Mouse (Mus musculus): Measurements from ENCODE around the gene Mapt. TPM values are rescaled to one million over a fixed set of nuclear protein-coding genes. Genes with fewer than 3 reads are reported as not detected.

Mapt gene
- polyA plus RNA-seq, 1 experiment from 2014 or later, result 1,219 TPM

DNA sequence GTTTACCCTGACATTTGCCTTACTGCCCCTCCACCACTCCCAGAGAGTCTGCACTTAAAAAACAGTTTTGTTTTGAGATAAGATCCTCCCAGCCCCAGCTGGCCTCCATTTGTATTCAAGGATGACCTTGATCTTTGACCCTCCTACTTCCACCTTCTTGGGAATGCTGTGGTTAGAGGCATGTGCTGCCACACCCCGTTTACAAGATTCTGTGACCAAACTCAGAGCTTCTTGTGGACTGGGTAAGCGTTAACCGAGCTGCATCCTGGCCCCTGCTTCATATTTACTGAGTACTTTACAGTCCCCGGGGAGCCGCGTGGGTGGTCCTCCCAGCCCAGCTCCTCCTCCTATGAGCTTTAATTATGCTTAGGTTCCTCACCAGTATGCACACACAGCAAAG, 64.5 kb downstream of the Mapt start:
- H3K36me3 ChIP-seq (ENCODE audit: control insufficient read depth, insufficient read depth, low read length), result peaks cover 37% of the 10 kb centered on the region
- no peaks in the 10 kb centered on the region for H3K4me1 ChIP-seq (ENCODE audit: control insufficient read depth, insufficient read depth, low read depth, low read length)
- H3K4me3 ChIP-seq (ENCODE audit: low read length), result no peak overlapping the region
- no peak overlapping the region for H3K9ac ChIP-seq (ENCODE audit: low read depth, low read length)
- H3K4me2 ChIP-seq (ENCODE audit: low read length), result no peak overlapping the region
- ATAC-seq, result no peak
- WGBS, result 43% methylated on average over 6 of the region's 6 CpGs
- no peak overlapping the region for H3K27ac ChIP-seq (ENCODE audit: low read depth, low read length)
- H3K27me3 ChIP-seq (replicated peaks; ENCODE audit: control insufficient read depth, insufficient read depth, low read length), result no peaks in the 10 kb centered on the region
- no peaks in the 10 kb centered on the region for H3K9me3 ChIP-seq (ENCODE audit: control insufficient read depth, low read length)

GRCm38 (mm10) chr11:104297671-104298070, 66.5 kb downstream of the Mapt start:
- WGBS, result 94% methylated on average over 3 of the region's 3 CpGs
- Histone ChIP-seq H3K9ac (ENCODE audit: low read depth, low read length) (no peak overlapping the region), H3K4me2 (ENCODE audit: low read length) (no peak overlapping the region), H3K27me3 (replicated peaks; ENCODE audit: control insufficient read depth, insufficient read depth, low read length) (no peaks in the 10 kb centered on the region), H3K36me3 (ENCODE audit: control insufficient read depth, insufficient read depth, low read length) (peaks cover 28% of the 10 kb centered on the region), H3K27ac (ENCODE audit: low read depth, low read length) (no peak overlapping the region), H3K4me1 (ENCODE audit: control insufficient read depth, insufficient read depth, low read depth, low read length) (no peaks in the 10 kb centered on the region), H3K4me3 (ENCODE audit: low read length) (no peak overlapping the region), H3K9me3 (ENCODE audit: control insufficient read depth, low read length) (no peaks in the 10 kb centered on the region)
- ATAC-seq, result 0 out of 2 replicates have a peak, but pooled peaks have one; percentile 28

DNA sequence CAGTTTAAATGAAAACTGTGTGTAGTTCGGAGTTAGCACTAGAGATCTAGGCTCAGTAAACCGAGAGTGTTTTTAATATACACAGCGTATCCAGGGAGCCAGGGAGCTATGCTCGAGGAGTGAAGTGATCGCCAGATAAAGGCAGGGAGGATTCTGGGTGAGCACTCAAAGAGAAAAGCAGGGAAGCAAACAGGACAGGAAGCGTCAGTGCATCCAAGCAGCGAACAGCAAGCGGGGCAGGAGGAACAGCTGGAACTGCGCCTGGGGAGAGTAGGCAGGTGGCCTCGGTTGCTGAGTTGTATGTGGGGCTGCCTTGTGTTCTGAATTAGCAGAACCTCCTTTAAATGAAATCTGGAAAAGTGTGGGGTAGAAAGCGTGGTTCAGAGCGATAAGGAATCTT, 71.4 kb downstream of the Mapt start:
- Histone ChIP-seq H3K9me3 (ENCODE audit: control insufficient read depth, low read length) (no peaks in the 10 kb centered on the region), H3K9ac (ENCODE audit: low read depth, low read length) (no peak overlapping the region), H3K27me3 (replicated peaks; ENCODE audit: control insufficient read depth, insufficient read depth, low read length) (no peaks in the 10 kb centered on the region), H3K4me1 (ENCODE audit: control insufficient read depth, insufficient read depth, low read depth, low read length) (no peaks in the 10 kb centered on the region; the same call in 1 of the 2 replicates), H3K27ac (ENCODE audit: low read depth, low read length) (no peak overlapping the region), H3K4me3 (ENCODE audit: low read length) (no peak overlapping the region), H3K36me3 (ENCODE audit: control insufficient read depth, insufficient read depth, low read length) (peaks cover 25% of the 10 kb centered on the region), H3K4me2 (ENCODE audit: low read length) (no peak overlapping the region)
- WGBS, result 42% methylated on average over 12 of the region's 12 CpGs
- ATAC-seq, result no peak

DNA sequence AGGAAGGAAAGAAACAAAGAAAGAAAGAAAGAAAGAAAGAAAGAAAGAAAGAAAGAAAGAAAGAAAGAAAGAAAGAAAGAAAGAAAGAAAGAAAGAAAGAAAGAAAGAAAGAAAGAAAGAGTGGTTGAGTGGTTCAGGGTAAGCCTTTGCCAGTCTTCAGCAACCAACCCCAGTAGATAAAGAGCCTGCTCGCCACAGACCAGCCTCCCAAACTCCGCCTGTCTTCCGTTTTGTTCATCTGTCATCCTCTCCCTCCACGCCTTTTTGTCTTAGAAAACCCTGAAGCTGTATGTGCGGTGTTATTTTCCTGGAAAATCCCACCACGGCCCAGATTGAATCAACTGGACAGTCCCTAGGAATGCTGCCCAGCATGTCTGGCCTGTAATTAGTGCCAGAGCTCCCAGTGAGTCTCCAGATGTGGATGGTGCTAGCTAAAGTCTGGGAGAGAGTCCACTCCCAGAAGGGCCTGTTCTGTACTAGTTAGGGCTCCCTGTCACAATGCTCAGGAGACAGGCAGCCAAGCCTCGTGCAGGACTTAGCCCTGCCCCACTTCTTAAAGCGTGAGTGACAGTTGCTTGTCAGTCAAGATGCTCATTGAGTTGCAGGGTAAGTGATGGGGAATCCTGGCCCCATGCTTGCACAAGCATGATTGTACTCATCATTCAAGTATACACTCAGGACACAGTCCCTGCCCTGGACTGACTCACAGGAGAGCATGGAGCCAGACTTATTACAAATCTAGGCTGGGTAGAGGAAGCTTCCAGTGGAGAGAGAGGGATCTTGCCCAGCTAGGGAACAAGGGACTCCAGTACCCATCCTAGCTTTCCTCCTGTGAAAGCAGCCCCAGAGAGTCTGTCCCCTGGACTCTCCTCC, 72.1 kb downstream of the Mapt start:
- Histone ChIP-seq H3K9me3 (ENCODE audit: control insufficient read depth, low read length) (no peaks in the 10 kb centered on the region), H3K36me3 (ENCODE audit: control insufficient read depth, insufficient read depth, low read length) (peaks cover 25% of the 10 kb centered on the region), H3K4me3 (ENCODE audit: low read length) (no peak overlapping the region), H3K27me3 (replicated peaks; ENCODE audit: control insufficient read depth, insufficient read depth, low read length) (no peaks in the 10 kb centered on the region), H3K27ac (ENCODE audit: low read depth, low read length) (no peak overlapping the region), H3K4me2 (ENCODE audit: low read length) (no peak overlapping the region), H3K4me1 (ENCODE audit: control insufficient read depth, insufficient read depth, low read depth, low read length) (no peaks in the 10 kb centered on the region; the same call in 1 of the 2 replicates), H3K9ac (ENCODE audit: low read depth, low read length) (no peak overlapping the region)
- no peak for ATAC-seq
- 60% methylated on average over 8 of the region's 8 CpGs for WGBS

- Histone ChIP-seq H3K9ac (ENCODE audit: low read depth, low read length) (no peak overlapping the region), H3K36me3 (ENCODE audit: control insufficient read depth, insufficient read depth, low read length) (peaks cover 12% of the 10 kb centered on the region; the same call in 1 of the 2 replicates)
- WGBS, result 96% methylated on average over 7 of the region's 7 CpGs
These were observed 74.5 kb downstream of the Mapt start for GRCm38 (mm10) chr11:104305711-104306110.

DNA sequence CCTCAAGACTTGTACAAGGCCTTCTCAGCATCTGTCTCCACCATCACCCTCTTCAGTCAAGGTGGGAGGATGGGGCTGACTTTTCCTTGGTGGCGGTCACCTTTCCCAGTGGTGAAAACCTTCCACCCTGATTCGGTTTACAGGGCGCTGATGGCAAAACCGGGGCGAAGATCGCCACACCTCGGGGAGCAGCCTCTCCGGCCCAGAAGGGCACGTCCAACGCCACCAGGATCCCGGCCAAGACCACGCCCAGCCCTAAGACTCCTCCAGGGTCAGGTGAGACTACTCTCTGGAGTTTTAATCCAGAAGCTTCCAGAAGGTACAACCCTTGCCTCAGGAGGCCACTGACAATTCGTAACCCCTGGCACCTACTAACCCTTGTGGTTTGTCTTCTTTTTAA, 75.3 kb downstream of the Mapt start:
- peaks cover 17% of the 10 kb centered on the region for H3K36me3 ChIP-seq (ENCODE audit: control insufficient read depth, insufficient read depth, low read length)
- no peak overlapping the region for H3K27ac ChIP-seq (ENCODE audit: low read depth, low read length)
- no peaks in the 10 kb centered on the region for H3K27me3 ChIP-seq (replicated peaks; ENCODE audit: control insufficient read depth, insufficient read depth, low read length)
- 93% methylated on average over 13 of the region's 13 CpGs for WGBS
- H3K9me3 ChIP-seq (ENCODE audit: control insufficient read depth, low read length), result no peaks in the 10 kb centered on the region
- H3K4me3 ChIP-seq (ENCODE audit: low read length), result no peak overlapping the region
- no peak overlapping the region for H3K4me2 ChIP-seq (ENCODE audit: low read length)
- H3K4me1 ChIP-seq (ENCODE audit: control insufficient read depth, insufficient read depth, low read depth, low read length), result no peaks in the 10 kb centered on the region; the same call in 1 of the 2 replicates
- no peak overlapping the region for H3K9ac ChIP-seq (ENCODE audit: low read depth, low read length)
- ATAC-seq, result no peak

More at GRCm38 (mm10) chr11:104305711-104306110, 74.5 kb downstream of the Mapt start:
- Histone ChIP-seq H3K27me3 (replicated peaks; ENCODE audit: control insufficient read depth, insufficient read depth, low read length) (no peaks in the 10 kb centered on the region), H3K4me3 (ENCODE audit: low read length) (no peak overlapping the region), H3K9me3 (ENCODE audit: control insufficient read depth, low read length) (no peaks in the 10 kb centered on the region), H3K4me2 (ENCODE audit: low read length) (no peak overlapping the region), H3K4me1 (ENCODE audit: control insufficient read depth, insufficient read depth, low read depth, low read length) (no peaks in the 10 kb centered on the region; the same call in 1 of the 2 replicates), H3K27ac (ENCODE audit: low read depth, low read length) (no peak overlapping the region)
- ATAC-seq, result no peak

DNA sequence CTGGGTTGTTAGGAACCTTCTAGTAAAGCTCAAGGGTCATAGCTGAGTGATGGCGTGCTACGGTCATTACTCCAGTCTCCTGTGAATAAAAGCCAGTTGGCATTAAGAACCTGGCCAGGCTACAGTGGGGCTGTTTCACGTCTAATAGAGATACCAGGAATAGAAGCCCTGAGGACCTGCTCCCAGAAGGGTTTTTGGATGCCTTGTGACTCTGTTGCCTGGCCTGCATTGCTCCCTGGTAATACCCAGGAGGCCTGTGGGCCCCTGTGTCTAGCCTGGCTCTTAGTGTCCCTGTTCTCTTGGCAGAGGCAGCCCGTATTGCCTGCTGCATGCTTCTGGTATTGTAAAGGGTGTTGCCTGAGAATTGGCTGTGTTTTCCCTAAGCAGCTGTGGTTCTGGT, 75.9 kb downstream of the Mapt start:
- 55% methylated on average over 4 of the region's 4 CpGs for WGBS
- Histone ChIP-seq H3K9ac (ENCODE audit: low read depth, low read length) (no peak overlapping the region), H3K27ac (ENCODE audit: low read depth, low read length) (no peak overlapping the region), H3K9me3 (ENCODE audit: control insufficient read depth, low read length) (no peaks in the 10 kb centered on the region), H3K4me3 (ENCODE audit: low read length) (no peak overlapping the region), H3K4me1 (ENCODE audit: control insufficient read depth, insufficient read depth, low read depth, low read length) (no peaks in the 10 kb centered on the region; the same call in 1 of the 2 replicates), H3K4me2 (ENCODE audit: low read length) (no peak overlapping the region), H3K27me3 (replicated peaks; ENCODE audit: control insufficient read depth, insufficient read depth, low read length) (no peaks in the 10 kb centered on the region), H3K36me3 (ENCODE audit: control insufficient read depth, insufficient read depth, low read length) (peaks cover 22% of the 10 kb centered on the region)
- no peak for ATAC-seq

- H3K36me3 ChIP-seq (ENCODE audit: control insufficient read depth, insufficient read depth, low read length), result peaks cover 28% of the 10 kb centered on the region
- no peak for ATAC-seq
- H3K4me3 ChIP-seq (ENCODE audit: low read length), result no peak overlapping the region
- H3K27me3 ChIP-seq (replicated peaks; ENCODE audit: control insufficient read depth, insufficient read depth, low read length), result no peaks in the 10 kb centered on the region
- no peaks in the 10 kb centered on the region for H3K4me1 ChIP-seq (ENCODE audit: control insufficient read depth, insufficient read depth, low read depth, low read length)
- H3K9me3 ChIP-seq (ENCODE audit: control insufficient read depth, low read length), result no peaks in the 10 kb centered on the region
- H3K4me2 ChIP-seq (ENCODE audit: low read length), result no peak overlapping the region
- H3K27ac ChIP-seq (ENCODE audit: low read depth, low read length), result no peak overlapping the region
- H3K9ac ChIP-seq (ENCODE audit: low read depth, low read length), result no peak overlapping the region
- WGBS, result 42% methylated on average over 12 of the region's 12 CpGs
These were observed 78.4 kb downstream of the Mapt start for GRCm38 (mm10) chr11:104309377-104310225.

Data from hindbrain, embryonic 16.5 days (tissue).